Mouse (Mus musculus) retina, embryonic 14.5 days (tissue): ENCODE data around the gene Igsf9.

Experiments
- DNase-seq: peaks from one replicate; pipeline ENCODE4 v3.0.0-alpha.2; 2015; ENCODE audit warnings: low spot score

Gene Igsf9

DNA sequence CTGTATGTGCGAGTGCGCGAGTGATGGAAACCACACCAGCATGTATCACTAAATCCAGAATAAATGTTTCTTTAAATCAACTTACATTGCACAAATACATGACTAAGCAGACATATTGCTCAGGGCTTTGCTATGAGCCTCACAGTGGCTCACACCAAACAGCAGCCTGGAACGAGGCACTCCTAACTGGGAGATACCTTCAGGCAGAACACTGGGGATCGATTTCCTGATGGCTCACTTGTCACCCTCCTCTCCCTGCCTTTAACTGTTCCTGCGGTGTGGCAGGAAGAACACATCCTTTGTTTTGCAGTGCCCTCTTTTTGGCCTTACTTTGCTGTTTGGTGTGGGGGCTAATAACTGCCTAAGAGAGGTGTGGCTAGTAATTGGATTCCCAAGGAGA, 38.1 kb downstream of the Igsf9 start:
- DNase-seq, result no peak

DNA sequence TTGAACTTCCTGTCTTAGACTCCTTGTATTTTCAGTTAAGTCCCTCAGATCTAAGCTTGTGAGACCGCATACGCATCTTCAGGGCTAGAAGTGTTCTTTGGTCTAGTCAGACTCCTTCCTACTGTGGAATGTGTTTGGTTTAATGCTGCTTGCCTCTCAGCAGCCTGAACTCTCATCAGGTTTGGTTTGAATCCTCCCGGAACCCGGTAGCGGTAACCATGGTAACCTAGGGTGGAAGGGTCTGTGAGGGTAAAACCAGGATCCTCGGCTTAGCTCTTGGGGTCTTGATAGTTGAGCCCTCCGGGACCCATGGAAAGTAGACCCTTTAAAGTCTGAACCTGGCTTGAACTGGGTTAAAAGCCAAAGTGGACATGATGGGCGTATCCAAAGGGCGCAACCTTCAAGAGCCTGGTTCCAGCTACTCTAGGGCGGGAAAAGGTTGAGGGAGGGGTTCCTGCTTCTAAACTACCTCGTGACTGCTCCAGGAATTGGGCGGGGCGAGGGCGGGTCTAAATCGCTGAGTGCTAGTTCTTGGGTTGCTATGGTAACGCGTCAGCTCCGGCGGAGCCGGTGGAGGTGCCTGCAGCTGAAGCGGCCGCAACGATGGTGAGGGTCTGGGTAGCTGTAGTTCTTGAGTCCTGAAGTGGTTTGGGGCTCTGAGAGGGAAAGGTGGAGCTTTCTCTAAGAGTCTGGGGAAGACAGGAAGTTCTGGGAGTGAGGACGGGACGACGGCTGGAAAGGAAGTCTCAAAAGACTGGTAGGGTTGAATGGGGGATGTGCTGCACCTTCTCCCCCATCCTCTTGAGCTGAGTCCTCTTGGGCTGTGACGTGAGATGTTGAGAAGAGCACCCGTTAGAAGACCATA, 39.2 kb downstream of the Igsf9 start, which contains the start of gene Cfap45:
Gene Cfap45 (plus strand): TSS at position 226 of the 865 bp plus-strand sequence.
- peak; percentile 95 for DNase-seq

DNA sequence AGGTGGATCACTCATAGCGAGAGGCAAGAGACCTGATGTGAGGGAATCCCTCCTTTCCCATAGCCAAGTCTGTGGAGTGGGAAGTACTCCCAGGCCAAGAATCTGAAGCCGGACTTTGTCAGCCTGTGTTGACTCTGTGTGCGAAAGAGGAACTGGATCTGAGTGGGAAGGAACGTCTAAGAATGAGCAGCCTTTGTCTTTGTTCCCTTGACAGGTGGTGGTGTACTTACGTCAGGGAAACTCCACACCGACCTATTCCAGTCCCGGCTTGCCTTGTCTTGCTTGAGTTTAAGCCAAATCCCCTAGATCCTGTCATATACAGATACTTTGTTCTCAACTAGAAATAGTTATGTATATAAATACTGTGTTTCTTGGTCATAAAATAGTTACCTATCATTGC, 40.9 kb downstream of the Igsf9 start:
- no peak for DNase-seq

DNA sequence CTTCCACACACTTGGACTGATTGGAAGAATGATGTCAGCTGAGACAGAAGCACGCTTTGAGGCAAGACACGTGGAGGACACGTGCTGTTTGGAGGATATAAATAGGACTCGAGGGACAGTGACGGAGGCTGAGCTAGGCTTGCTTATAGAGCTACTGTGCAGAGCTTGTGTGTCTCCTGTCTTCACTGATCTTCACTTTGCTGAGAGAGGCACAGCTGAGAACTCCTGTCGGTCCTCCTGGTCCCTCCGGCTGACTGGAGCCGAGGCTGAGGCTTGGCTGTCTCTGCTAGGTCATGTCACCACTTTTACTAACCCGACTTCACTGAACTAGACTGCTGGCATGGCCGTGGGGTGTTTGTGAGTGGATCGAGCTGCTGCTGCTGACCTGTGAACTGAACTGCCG, 42.1 kb downstream of the Igsf9 start:
- DNase-seq, result no peak

DNA sequence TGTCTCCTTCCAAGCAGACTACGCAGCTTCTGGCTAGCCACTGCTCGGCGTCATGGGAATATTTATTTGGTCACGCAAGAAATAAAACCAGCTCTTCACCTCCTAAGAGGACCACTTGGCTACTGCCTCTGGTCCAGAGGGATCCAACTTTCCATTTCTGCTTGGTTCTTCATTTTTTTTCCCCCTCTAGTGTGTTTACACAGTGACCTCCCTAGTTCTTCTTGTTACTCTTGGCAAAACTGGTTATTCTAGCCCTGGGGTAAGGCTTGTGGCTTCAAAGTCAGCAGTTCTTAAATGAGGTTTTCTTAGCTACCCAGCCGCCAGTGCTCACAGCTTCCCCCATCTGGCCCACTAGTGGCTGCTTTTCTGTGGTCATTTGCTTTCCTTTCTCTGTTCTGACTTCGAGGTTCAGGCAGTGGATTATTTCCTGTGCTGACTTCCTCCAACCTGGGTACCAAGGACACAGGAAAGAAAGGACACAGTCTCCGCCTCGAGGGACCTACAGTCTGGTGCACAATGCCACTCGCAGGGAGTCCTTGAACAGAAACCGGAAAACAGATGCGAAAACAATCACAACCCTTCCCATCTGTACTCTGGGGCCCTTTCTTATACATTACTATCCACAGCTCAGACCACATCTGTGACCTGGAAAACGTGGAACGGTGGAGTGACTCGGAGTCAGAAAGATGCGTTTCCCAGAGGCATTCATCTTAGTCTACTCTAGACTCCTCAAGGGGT, 43.6 kb downstream of the Igsf9 start:
- DNase-seq, result peak; percentile 48

DNA sequence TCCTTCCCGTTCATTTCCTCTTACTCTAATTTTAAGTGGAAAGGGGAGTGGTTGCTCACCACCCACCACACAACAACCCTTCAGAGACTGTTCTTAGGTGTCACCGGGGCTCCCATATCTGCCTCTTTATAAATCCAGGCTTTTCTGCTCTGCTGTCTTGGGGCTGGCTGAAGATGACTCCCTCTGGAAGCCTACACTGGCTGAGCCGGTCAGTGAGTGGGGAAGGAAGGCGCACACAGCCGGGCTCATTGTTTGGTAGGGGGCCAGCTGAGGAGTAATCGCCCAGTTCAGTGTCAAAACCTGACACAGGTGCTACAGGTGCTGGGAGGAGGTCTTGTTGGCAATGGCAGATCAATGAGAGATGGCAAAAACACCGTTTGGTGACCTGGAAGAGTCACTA, 44.4 kb downstream of the Igsf9 start:
- no peak for DNase-seq

DNA sequence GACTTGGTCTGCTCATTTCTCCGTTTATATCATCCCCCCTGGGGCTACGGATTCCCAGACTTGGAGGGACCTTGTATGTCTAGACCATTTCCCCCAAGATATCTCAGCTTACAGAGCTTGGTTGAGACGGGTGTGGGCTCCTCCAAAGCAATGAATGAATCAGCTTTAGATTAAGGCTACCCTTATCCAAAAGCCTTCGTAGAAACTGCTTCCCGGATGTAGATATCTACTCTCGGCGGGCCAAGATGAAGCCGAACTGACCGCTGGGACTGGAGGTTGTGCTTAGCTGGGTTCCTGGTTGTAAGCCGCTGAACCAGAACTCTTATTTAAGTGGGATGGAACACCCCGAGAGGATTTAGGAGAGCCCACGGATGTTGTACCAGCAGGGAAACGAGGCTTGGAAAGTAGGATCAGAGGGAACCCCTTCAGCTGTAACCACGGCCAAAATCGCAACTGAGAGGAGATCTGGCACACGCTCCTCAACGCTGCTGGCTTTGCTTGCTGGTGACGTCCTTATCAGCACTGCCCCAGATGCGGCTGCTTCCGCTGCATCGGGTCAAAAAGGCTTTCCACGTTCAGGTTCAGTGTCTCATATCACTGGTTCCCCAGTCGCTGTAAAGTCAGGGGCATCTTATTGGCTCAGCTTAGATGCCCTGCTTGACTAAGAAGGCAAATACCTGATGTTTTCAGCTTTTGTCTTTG, 44.9 kb downstream of the Igsf9 start:
- no peak for DNase-seq

DNA sequence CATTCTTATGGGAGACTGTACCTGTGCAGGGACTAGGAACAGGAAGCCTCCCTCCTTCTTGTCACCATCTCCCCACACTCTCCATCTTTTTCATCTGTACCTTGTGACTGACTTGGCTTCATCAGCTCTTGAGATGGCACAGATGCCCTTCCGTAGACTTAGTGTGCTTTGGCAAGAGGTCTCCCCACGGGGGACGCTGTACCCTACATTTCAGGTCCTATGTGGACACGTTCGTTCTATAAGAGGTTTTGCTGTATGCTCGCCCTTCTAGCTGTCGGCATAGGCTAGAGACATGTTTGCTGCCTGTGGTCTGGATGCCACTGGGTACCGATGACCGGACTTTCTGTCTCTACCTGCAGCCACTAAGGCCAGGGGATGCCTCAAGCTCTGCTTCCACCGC, 45.8 kb downstream of the Igsf9 start:
- no peak for DNase-seq

DNA sequence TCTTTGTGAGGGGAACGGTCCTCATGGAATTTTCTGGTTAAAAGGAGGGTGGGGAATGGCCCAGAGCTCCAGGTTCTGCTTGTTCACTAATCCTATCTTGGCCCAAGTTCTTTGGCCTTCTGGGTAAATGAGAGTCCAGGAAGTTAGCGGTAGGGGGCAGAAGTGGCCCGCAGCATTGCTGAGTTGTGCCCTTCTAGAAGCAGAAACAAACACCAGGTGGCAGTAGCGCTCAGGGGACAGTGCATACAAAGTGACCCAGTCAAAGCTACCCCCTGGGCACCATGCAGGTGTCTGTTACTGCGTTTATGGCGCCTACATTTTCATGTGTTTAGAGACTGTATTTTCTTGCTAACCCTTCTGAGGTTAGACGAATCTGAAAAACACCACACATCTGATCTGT, 47.1 kb downstream of the Igsf9 start:
- DNase-seq, result peak; percentile 94

DNA sequence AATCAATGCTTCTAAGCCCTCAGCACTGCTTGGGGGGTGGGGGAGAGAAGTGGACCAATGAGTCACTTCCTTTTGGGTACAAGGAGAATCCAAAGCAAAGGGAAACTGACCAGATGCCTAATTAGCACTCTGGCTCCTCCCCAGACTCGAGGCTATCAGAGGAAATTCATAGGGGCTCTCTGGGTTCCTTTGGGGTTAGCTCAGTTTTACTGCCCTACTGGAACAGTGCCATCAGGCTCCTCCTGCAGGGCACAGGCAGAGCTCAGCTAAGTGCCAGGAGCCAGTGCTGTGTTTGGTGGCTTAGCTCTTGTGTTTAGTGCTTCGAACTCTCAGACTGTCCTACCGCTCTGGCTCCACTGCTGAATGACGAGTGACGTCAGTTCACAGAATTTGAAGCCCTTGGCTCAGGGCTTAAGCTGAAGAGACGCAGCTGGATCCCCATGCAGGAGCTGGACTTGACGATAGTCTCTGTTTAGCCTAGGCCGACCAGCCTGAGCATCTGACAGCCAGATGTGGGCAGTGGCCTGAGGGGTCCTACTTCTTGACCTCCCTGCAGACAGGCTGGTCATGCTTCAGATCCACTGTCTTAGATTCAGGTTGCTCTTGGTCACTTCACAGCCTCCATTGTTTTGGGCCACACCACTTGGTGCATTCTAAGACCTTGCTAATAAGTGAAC, 49.1 kb downstream of the Igsf9 start:
- peak; percentile 36 for DNase-seq

DNA sequence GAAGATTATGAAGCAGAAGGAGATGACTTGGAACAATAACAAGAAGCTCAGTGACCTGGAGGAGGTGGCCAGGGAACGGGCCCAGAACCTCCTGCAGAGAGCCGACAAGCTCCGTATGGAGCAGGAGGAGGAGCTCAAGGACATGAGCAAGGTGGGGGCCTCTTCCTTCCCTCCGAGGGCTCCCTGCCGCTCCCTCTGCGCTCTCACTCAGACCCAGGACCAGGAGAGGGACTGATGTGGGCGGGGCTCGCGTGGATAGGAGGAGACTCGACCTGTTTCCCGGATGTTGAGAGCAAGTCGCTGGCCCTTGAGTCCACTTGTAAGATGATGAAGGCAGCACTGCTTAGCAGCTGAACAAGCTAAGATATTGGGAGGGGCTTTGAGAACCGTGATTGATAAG, 51.0 kb downstream of the Igsf9 start:
- DNase-seq, result peak; percentile 73

DNA sequence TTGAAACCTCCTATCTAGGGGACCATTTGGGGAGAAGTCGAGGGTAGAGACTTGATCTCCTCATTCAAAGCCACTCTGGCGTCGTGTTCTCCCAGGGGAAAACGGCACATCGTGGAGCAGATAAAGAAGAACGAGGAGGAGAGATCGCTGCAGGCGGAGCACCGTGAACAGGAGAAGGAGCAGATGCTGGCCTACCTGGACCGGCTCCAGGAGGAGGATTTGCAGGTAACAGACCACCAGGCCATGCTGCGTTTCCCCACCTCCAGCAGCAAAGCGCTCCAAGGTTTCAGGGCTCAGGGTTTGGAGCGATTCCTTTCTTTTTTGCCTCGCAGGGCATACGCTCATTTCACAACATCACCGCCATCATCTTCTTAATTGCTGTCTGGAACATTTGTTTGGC, 53.5 kb downstream of the Igsf9 start:
- no peak for DNase-seq

DNA sequence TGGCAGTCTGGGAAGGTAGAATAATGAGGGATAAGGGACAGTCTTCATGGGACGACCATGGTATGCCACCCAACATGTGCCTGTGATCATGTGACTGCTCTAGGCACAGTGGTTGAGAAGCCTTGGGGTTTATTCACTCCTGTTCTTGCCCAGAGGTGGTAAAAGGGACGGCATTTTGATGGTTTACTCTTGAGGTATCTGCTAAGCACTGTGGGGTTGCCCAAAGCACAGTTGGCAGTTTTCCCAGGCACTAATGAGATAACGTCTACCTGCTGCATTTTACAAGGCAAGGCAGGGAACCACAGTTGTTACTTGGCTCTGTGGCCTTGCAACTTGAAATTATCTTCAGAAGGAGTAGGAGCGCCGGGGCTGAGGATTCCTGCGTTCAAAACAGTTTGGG, 58.2 kb downstream of the Igsf9 start:
- no peak for DNase-seq

DNA sequence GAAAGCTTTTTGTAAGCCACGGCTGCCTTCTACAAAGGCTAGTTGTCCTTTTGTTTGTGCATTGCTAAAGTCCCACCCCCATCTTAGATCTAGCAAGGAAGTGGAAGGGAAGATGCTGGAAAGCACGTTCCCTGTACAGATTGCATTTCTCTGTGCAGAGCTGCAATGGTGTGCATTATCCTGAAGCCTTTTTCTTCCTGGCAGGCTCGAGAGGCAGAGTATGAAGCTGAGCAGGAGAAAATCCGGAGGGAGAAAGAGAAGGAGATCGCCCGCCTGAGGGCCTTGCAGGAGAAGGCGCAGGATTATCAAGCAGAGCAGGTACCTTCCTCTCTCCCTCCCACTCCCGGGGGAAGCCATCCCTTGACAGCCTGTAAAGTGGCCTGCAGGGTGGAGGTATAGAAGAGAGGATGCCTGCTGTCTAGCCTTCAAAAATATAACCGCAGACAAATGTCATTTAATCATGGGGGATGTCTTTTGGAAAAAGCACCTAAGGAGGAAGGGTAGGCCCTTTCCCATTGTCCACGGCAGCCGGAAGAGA, 58.8 kb downstream of the Igsf9 start:
- no peak for DNase-seq

DNA sequence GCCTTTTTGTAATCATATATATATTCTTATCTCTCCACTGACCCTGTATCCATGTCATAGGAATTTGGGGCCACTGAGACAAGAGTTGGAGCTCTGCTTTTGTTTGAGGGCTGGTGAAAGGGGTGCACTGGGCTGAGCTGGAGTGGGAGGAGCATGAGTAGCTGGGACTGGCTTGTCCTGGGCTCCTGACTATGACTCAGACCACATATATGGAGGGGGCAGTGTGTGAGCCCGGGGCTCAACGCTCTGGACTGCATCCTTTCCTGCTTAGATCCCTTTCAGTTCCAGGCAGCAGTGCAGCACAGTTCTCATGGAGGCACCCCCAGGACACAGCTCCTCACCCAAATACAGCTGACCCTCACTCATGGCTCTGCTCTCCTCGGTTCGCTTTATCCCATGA, 64.5 kb downstream of the Igsf9 start:
- DNase-seq, result no peak
